Mouse (Mus musculus) kidney, embryonic 16.5 days (tissue): ENCODE measurements around the gene Gusb. TPM values are rescaled to one million over a fixed set of nuclear protein-coding genes. Genes with fewer than 3 reads are reported as not detected.

Source experiments
- ATAC-seq: fragments of 200-750 bp; cut with Nextera tagmentation; 2 replicates; pipeline ENCODE4 v1.8.0; 2017; ENCODE audit warnings: moderate TSS enrichment; ENCODE audit not compliant: low FRiP score, low TSS enrichment
- H3K27ac ChIP-seq: fragments of 300-500 bp; sonication (generic); 2 replicates; pipeline ENCODE4 v1.5.1; 2014; ENCODE audit warnings: low read length
- H3K27me3 ChIP-seq: fragments of 300-500 bp; sonication (generic); 2 replicates; pipeline ENCODE4 v1.6.1; 2014; ENCODE audit warnings: low read length, control low read depth, mixed read lengths; ENCODE audit not compliant: insufficient read depth
- H3K36me3 ChIP-seq: fragments of 300-500 bp; sonication (generic); 2 replicates; pipeline ENCODE4 v1.6.1; 2014; ENCODE audit warnings: low read length, control low read depth, mixed read lengths; ENCODE audit not compliant: insufficient read depth
- H3K4me1 ChIP-seq: fragments of 300-500 bp; sonication (generic); 2 replicates; pipeline ENCODE4 v1.6.1; 2014; ENCODE audit warnings: low read length, control low read depth, mixed read lengths; ENCODE audit not compliant: insufficient read depth
- H3K4me2 ChIP-seq: fragments of 300-500 bp; sonication (generic); replicated peaks from 2 replicates; pipeline ENCODE4 v1.6.1; 2014; ENCODE audit warnings: low read depth, low read length
- H3K4me3 ChIP-seq: fragments of 300-500 bp; sonication (generic); 2 replicates; pipeline ENCODE4 v1.5.1; 2014; ENCODE audit warnings: mild to moderate bottlenecking, low read length
- H3K9ac ChIP-seq: fragments of 300-500 bp; sonication (generic); replicated peaks from 2 replicates; pipeline ENCODE4 v1.6.1; 2014; ENCODE audit warnings: low read length
- H3K9me3 ChIP-seq: fragments of 300-500 bp; sonication (generic); 2 replicates; pipeline ENCODE4 v1.6.1; 2016; ENCODE audit warnings: low read length, control low read depth
- WGBS: fragments of 180-500 bp; shearing (Covaris S2); extraction: QIAGEN DNeasy Blood & Tissue Kit; methylation state at CpG from one replicate; pipeline ENCODE4 v1.1.7; 2014; 5-methylcytosine and 5-hydroxymethylcytosine counted together
- polyA plus RNA-seq: library from polyadenylated mRNA; unstranded; fragments of >200 nt; fragmentation: Nextera tagmentation; extraction: Ambion mirVana; gene quantifications from 2 replicates; pipeline ENCODE4 v1.2.1, GENCODE M21; 2015

Gusb gene
- polyA plus RNA-seq, result 55.0 and 59.4 TPM in 2 replicates

- Histone ChIP-seq H3K36me3 (peaks cover 5% of the 10 kb centered on the region; the same call in 1 of the 2 replicates), H3K9ac (peak within 1 kb of the TSS; percentile 78), H3K4me3 (peak within 1 kb of the TSS; percentile 69), H3K27ac (peak within 1 kb of the TSS; percentile 76), H3K9me3 (peaks cover 24% of the 10 kb centered on the region), H3K4me2 (peak within 1 kb of the TSS; percentile 72), H3K27me3 (no peaks in the 10 kb centered on the region), H3K4me1 (peaks cover 7% of the 10 kb centered on the region)
- WGBS, result under 1% methylated on average over 39 of the region's 39 CpGs
- peak; percentile 93 for ATAC-seq
These were observed at the start of gene Gusb for GRCm38 (mm10) chr5:130002301-130003146. Gusb (minus strand) TSS chr5:130003049.

- Histone ChIP-seq H3K36me3 (peaks cover 3% of the 10 kb centered on the region; the same call in 1 of the 2 replicates), H3K27ac (no peak overlapping the region), H3K4me2 (no peak overlapping the region), H3K4me3 (no peak overlapping the region), H3K9me3 (no peaks in the 10 kb centered on the region), H3K27me3 (no peaks in the 10 kb centered on the region), H3K4me1 (no peaks in the 10 kb centered on the region; the same call in 1 of the 2 replicates), H3K9ac (no peak overlapping the region)
- WGBS, result 81% methylated on average over 5 of the region's 5 CpGs
- ATAC-seq, result no peak
These were observed 49.7 kb upstream of the Gusb start for GRCm38 (mm10) chr5:130052510-130052909.

GRCm38 (mm10) chr5:130051073-130051860 lies 48.4 kb upstream of the Gusb start:
- Histone ChIP-seq H3K27ac (no peak overlapping the region), H3K27me3 (no peaks in the 10 kb centered on the region), H3K4me3 (no peak overlapping the region), H3K9me3 (no peaks in the 10 kb centered on the region), H3K36me3 (peaks cover 14% of the 10 kb centered on the region), H3K4me1 (no peaks in the 10 kb centered on the region; the same call in 1 of the 2 replicates), H3K4me2 (no peak overlapping the region), H3K9ac (no peak overlapping the region)
- WGBS, result 82% methylated on average over 15 of the region's 15 CpGs
- no peak for ATAC-seq

- 83% methylated on average over 6 of the region's 6 CpGs for WGBS
- Histone ChIP-seq H3K27ac (no peak overlapping the region), H3K9ac (no peak overlapping the region), H3K9me3 (no peaks in the 10 kb centered on the region), H3K4me2 (no peak overlapping the region), H3K36me3 (peaks cover 19% of the 10 kb centered on the region), H3K4me3 (no peak overlapping the region), H3K4me1 (no peaks in the 10 kb centered on the region; the same call in 1 of the 2 replicates), H3K27me3 (no peaks in the 10 kb centered on the region)
- ATAC-seq, result no peak
These were observed 47.6 kb upstream of the Gusb start for GRCm38 (mm10) chr5:130050416-130050815.

GRCm38 (mm10) chr5:130048786-130049520 lies 46.1 kb upstream of the Gusb start:
- WGBS, result 66% methylated on average over 15 of the region's 15 CpGs
- peak; percentile 39; the same call in 1 of the 2 replicates for ATAC-seq
- peaks cover 19% of the 10 kb centered on the region for H3K36me3 ChIP-seq

GRCm38 (mm10) chr5:130047013-130047412 lies 44.2 kb upstream of the Gusb start:
- H3K36me3 ChIP-seq, result peaks cover 29% of the 10 kb centered on the region
- H3K4me3 ChIP-seq, result no peak overlapping the region
- H3K27me3 ChIP-seq, result no peaks in the 10 kb centered on the region
- H3K4me1 ChIP-seq, result no peaks in the 10 kb centered on the region; the same call in 1 of the 2 replicates
- 85% methylated on average over 6 of the region's 6 CpGs for WGBS
- no peak overlapping the region for H3K4me2 ChIP-seq
- no peak overlapping the region for H3K27ac ChIP-seq
- no peak for ATAC-seq
- H3K9ac ChIP-seq, result no peak overlapping the region
- H3K9me3 ChIP-seq, result no peaks in the 10 kb centered on the region

More at GRCm38 (mm10) chr5:130048786-130049520, 46.1 kb upstream of the Gusb start:
- Histone ChIP-seq H3K4me2 (no peak overlapping the region), H3K27ac (peak overlapping the region; percentile 39; the same call in 1 of the 2 replicates), H3K4me3 (no peak overlapping the region), H3K9ac (no peak overlapping the region; the same call in 1 of the 2 replicates), H3K27me3 (no peaks in the 10 kb centered on the region), H3K4me1 (no peaks in the 10 kb centered on the region; the same call in 1 of the 2 replicates), H3K9me3 (no peaks in the 10 kb centered on the region)

- peaks cover 32% of the 10 kb centered on the region for H3K36me3 ChIP-seq
- WGBS, result 80% methylated on average over 10 of the region's 10 CpGs
These were observed 43.7 kb upstream of the Gusb start for GRCm38 (mm10) chr5:130046589-130046988.

GRCm38 (mm10) chr5:130046100-130046499 lies 43.3 kb upstream of the Gusb start:
- H3K27ac ChIP-seq, result no peak overlapping the region
- WGBS, result 87% methylated on average over 7 of the region's 7 CpGs
- H3K27me3 ChIP-seq, result no peaks in the 10 kb centered on the region
- H3K4me3 ChIP-seq, result no peak overlapping the region
- H3K9ac ChIP-seq, result no peak overlapping the region
- H3K4me1 ChIP-seq, result no peaks in the 10 kb centered on the region; the same call in 1 of the 2 replicates
- H3K9me3 ChIP-seq, result no peaks in the 10 kb centered on the region
- H3K36me3 ChIP-seq, result peaks cover 35% of the 10 kb centered on the region
- no peak overlapping the region for H3K4me2 ChIP-seq
- ATAC-seq, result no peak

More at GRCm38 (mm10) chr5:130046589-130046988, 43.7 kb upstream of the Gusb start:
- no peak for ATAC-seq
- Histone ChIP-seq H3K4me2 (no peak overlapping the region), H3K4me3 (no peak overlapping the region), H3K27ac (no peak overlapping the region), H3K9ac (no peak overlapping the region), H3K9me3 (no peaks in the 10 kb centered on the region), H3K27me3 (no peaks in the 10 kb centered on the region), H3K4me1 (no peaks in the 10 kb centered on the region; the same call in 1 of the 2 replicates)

- Histone ChIP-seq H3K36me3 (peaks cover 40% of the 10 kb centered on the region), H3K9me3 (no peaks in the 10 kb centered on the region), H3K9ac (no peak overlapping the region), H3K4me1 (no peaks in the 10 kb centered on the region; the same call in 1 of the 2 replicates), H3K27ac (no peak overlapping the region), H3K4me3 (no peak overlapping the region), H3K27me3 (no peaks in the 10 kb centered on the region), H3K4me2 (no peak overlapping the region)
- no peak for ATAC-seq
- WGBS, result 59% methylated on average over 7 of the region's 7 CpGs
These were observed 41.4 kb upstream of the Gusb start for GRCm38 (mm10) chr5:130044201-130044695.
